Mouse (Mus musculus): ENCODE measurements around the gene Scgb1b12.
"Not testable (repeated sequence)": the region's sequence is repeated elsewhere in the genome, so short reads cannot be mapped to it uniquely, and the experiment has no call there.

Scgb1b12 gene

GRCm38 (mm10) chr7:32333882-32334281 lies at the start of gene Scgb1b12:
Scgb1b12 (plus strand) TSS chr7:32334182.
- DNase-seq (ENCODE audit: low spot score) = not testable (repeated sequence)

GRCm38 (mm10) chr7:32327145-32327544 lies 6.8 kb upstream of the Scgb1b12 start, which contains the start of gene Scgb2b12:
Scgb2b12 (minus strand) TSS chr7:32327245.
- DNase-seq (ENCODE audit: low spot score) = not testable (repeated sequence)
